In genomic region chr14:34316346-34316745, GRCm38 (mm10) we compare ENCODE assay signal across 25 mouse cellular contexts. TPM values are rescaled to one million over a fixed set of nuclear protein-coding genes. Genes with fewer than 3 reads are reported as not detected.
DNase-seq lines count a peak whose midpoint lies in the region; ATAC-seq lines count a peak whose summit lies in the region.
"Had no signal": no experiment of that assay in that cellular context is flagged by ENCODE, and none has a peak within 500 bp of the region (broad histone marks: within the 10 kb centered on the region; RNA-seq: fewer than 3 reads in every experiment).

No protein-coding gene starts in this region.

- DNase-seq in liver, embryonic 11.5 days (ENCODE audit: low spot score): peak; percentile 8
- no peak for DNase-seq in liver
- DNase-seq in R1 (ENCODE audit: low read depth, low spot score): peak; percentile 51
- no peak for DNase-seq in liver, embryonic 13.5 days
- no peak for DNase-seq in cerebellum, adult 8-10 months
- DNase-seq in spleen, postnatal 10 days (ENCODE audit: low spot score in 2 of 2): no peak
- DNase-seq in layer of hippocampus, adult 8-10 months (ENCODE audit: low spot score in 2 of 2): no peak
- DNase-seq: adrenal gland, postnatal 10 days; cerebellum, adult 11 months; cerebellum, adult 9-11 months; cerebellum, postnatal 36 days; gastrocnemius, postnatal 36 days; heart, adult 11 months; heart, postnatal 36 days had no signal

- H3K27me3 ChIP-seq in liver, embryonic 11.5 days (replicated peaks; ENCODE audit: control insufficient read depth, insufficient read depth, low read length): no peaks in the 10 kb centered on the region
- no peaks in the 10 kb centered on the region for H3K27me3 ChIP-seq in liver, embryonic 13.5 days
- H3K27me3 ChIP-seq: embryonic facial prominence, embryonic 13.5 days; heart, embryonic 13.5 days; hindbrain, embryonic 15.5 days had no signal

- no peak overlapping the region for H3K27ac ChIP-seq in liver, embryonic 11.5 days (ENCODE audit: low read depth, low read length)
- H3K27ac ChIP-seq in liver, embryonic 13.5 days: no peak overlapping the region
- H3K27ac ChIP-seq: embryonic facial prominence, embryonic 13.5 days; heart, embryonic 13.5 days; hindbrain, embryonic 15.5 days had no signal

- peaks cover 13% of the 10 kb centered on the region; the same call in 1 of the 2 replicates for H3K36me3 ChIP-seq in liver, embryonic 11.5 days (ENCODE audit: control insufficient read depth, insufficient read depth, low read length)
- peaks cover 19% of the 10 kb centered on the region for H3K36me3 ChIP-seq in liver, embryonic 13.5 days

- no peak for ATAC-seq in liver, embryonic 11.5 days (replicated peaks; ENCODE audit: low FRiP score)
- no peak for ATAC-seq in liver, embryonic 13.5 days (ENCODE audit: low read depth)
- ATAC-seq: forebrain, embryonic 14.5 days; inflammation-experienced regulatory T-cells, adult 6 months had no signal

- H3K9me3 ChIP-seq in liver, embryonic 11.5 days (ENCODE audit: control insufficient read depth, low read length): no peaks in the 10 kb centered on the region
- no peaks in the 10 kb centered on the region for H3K9me3 ChIP-seq in liver, embryonic 13.5 days (replicated peaks)
- H3K9me3 ChIP-seq: embryonic facial prominence, embryonic 13.5 days; heart, embryonic 13.5 days; hindbrain, embryonic 15.5 days had no signal

- no peak overlapping the region for H3K4me3 ChIP-seq in liver, embryonic 11.5 days (ENCODE audit: low read depth, low read length)
- H3K4me3 ChIP-seq in liver, embryonic 13.5 days (replicated peaks): no peak overlapping the region
- H3K4me3 ChIP-seq: embryonic facial prominence, embryonic 13.5 days; heart, embryonic 13.5 days; hindbrain, embryonic 15.5 days had no signal

- 85% methylated on average over 2 of the region's 2 CpGs for WGBS in liver, embryonic 11.5 days
- WGBS in liver, embryonic 13.5 days (ENCODE audit: insufficient replicate concordance): 69% methylated on average over 2 of the region's 2 CpGs

- no peak overlapping the region for H3K9ac ChIP-seq in liver, embryonic 11.5 days (ENCODE audit: low read depth, low read length)
- no peak overlapping the region for H3K9ac ChIP-seq in liver, embryonic 13.5 days
- H3K9ac ChIP-seq: embryonic facial prominence, embryonic 13.5 days; heart, embryonic 13.5 days; hindbrain, embryonic 15.5 days had no signal

- peaks cover 8% of the 10 kb centered on the region; the same call in 1 of the 2 replicates for H3K4me1 ChIP-seq in liver, embryonic 11.5 days (replicated peaks; ENCODE audit: control insufficient read depth, insufficient read depth, low read length)
- H3K4me1 ChIP-seq in liver, embryonic 13.5 days (replicated peaks): peaks cover 19% of the 10 kb centered on the region

- H3K4me2 ChIP-seq in liver, embryonic 11.5 days: no peak overlapping the region; the same call in 1 of the 2 replicates
- H3K4me2 ChIP-seq in liver, embryonic 13.5 days: peak overlapping the region; percentile 24
- H3K4me2 ChIP-seq: embryonic facial prominence, embryonic 13.5 days; heart, embryonic 13.5 days; hindbrain, embryonic 15.5 days had no signal

RNA-seq across cellular contexts. Expression of gene Glud1, which starts 5.8 kb away (rescaled TPM):
- 182 and 192 TPM in 2 replicates for polyA plus RNA-seq in liver, embryonic 11.5 days (2014; fragmentation: Nextera tagmentation; extraction: Ambion mirVana)
- 127 and 130 TPM in 2 replicates for polyA plus RNA-seq in liver, embryonic 13.5 days (2015; fragmentation: Nextera tagmentation; extraction: Ambion mirVana)
- total RNA-seq in layer of hippocampus, adult 8-10 months (2022): 100 to 1,000 TPM; 294 to 321 (median 311) TPM

RNA-seq across cellular contexts. Expression of gene Shld2, which starts 6.1 kb away (rescaled TPM):
- 10.5 and 15.4 TPM in 2 replicates for polyA plus RNA-seq in liver, embryonic 11.5 days (2014; fragmentation: Nextera tagmentation; extraction: Ambion mirVana)
- polyA plus RNA-seq in liver, embryonic 13.5 days (2015; fragmentation: Nextera tagmentation; extraction: Ambion mirVana): 7.2 and 8.0 TPM in 2 replicates
- total RNA-seq in layer of hippocampus, adult 8-10 months (2022): 10 to 100 TPM; 11.4 to 14.1 (median 12.8) TPM

RNA-seq across cellular contexts. Expression of gene Fam25c, which starts 38.9 kb away (rescaled TPM):
- 0.66 TPM in 1 of 2 replicates, not detected in the other for polyA plus RNA-seq in liver, embryonic 11.5 days (2014; fragmentation: Nextera tagmentation; extraction: Ambion mirVana)
- polyA plus RNA-seq in liver, embryonic 13.5 days (2015; fragmentation: Nextera tagmentation; extraction: Ambion mirVana): not detected in 2 replicates
- not detected for total RNA-seq in layer of hippocampus, adult 8-10 months (2022)
- total RNA-seq: adrenal gland, postnatal 4 days; gastrocnemius, adult 8-10 months; gastrocnemius, postnatal 36 days; heart, postnatal 36 days had no signal
- polyA plus RNA-seq: brain, embryonic 14.5 days; C2C12; forebrain, embryonic 14.5 days; heart, embryonic 13.5 days; heart, postnatal 0 days; hindbrain, embryonic 11.5 days; hindbrain, embryonic 15.5 days; inflammation-experienced regulatory T-cells, adult 6 months had no signal

RNA-seq across cellular contexts. Expression of gene Sncg, which starts 58.2 kb away (rescaled TPM):
- polyA plus RNA-seq in liver, embryonic 11.5 days (2014; fragmentation: Nextera tagmentation; extraction: Ambion mirVana): 1.6 and 1.8 TPM in 2 replicates
- polyA plus RNA-seq in liver, embryonic 13.5 days (2015; fragmentation: Nextera tagmentation; extraction: Ambion mirVana): 0.28 and 0.52 TPM in 2 replicates
- 1 to 10 TPM; 4.2 to 7.4 (median 4.9) TPM for total RNA-seq in layer of hippocampus, adult 8-10 months (2022)
- polyA plus RNA-seq: inflammation-experienced regulatory T-cells, adult 6 months had no signal

RNA-seq across cellular contexts. Expression of gene Mmrn2, which starts 58.9 kb away (rescaled TPM):
- 5.3 and 6.2 TPM in 2 replicates for polyA plus RNA-seq in liver, embryonic 11.5 days (2014; fragmentation: Nextera tagmentation; extraction: Ambion mirVana)
- 2.6 and 3.0 TPM in 2 replicates for polyA plus RNA-seq in liver, embryonic 13.5 days (2015; fragmentation: Nextera tagmentation; extraction: Ambion mirVana)
- 1 to 10 TPM; 4.8 to 6.0 (median 5.0) TPM for total RNA-seq in layer of hippocampus, adult 8-10 months (2022)

Comparison
In these comparisons a context has a peak if more than half of its experiments do, and no peak if none do; other contexts are left out.
1. DNase-seq: peak in liver, embryonic 11.5 days (single experiment) and R1 (single experiment); none in liver (single experiment), liver, embryonic 13.5 days (single experiment), cerebellum, adult 8-10 months (single experiment), spleen, postnatal 10 days (0 of 2) and layer of hippocampus, adult 8-10 months (0 of 2).